Mouse (Mus musculus) limb, embryonic 11.5 days (tissue): Measurements from ENCODE around the gene Atg13. TPM values are rescaled to one million over a fixed set of nuclear protein-coding genes. Genes with fewer than 3 reads are reported as not detected.

ENCODE experiments used
- ATAC-seq: fragments of 200-750 bp; cut with Nextera tagmentation; 2 replicates; pipeline ENCODE4 v1.8.0; 2017; ENCODE audit warnings: low read depth; ENCODE audit not compliant: insufficient number of reproducible peaks, low FRiP score, low TSS enrichment
- DNase-seq: peaks from one replicate; pipeline ENCODE4 v3.0.0-alpha.2; 2015; ENCODE audit warnings: low spot score
- H3K27ac ChIP-seq: fragments of 300-500 bp; sonication (generic); replicated peaks from 2 replicates; pipeline ENCODE4 v1.5.1; 2014; ENCODE audit warnings: low read depth, mild to moderate bottlenecking, low read length
- H3K27me3 ChIP-seq: fragments of 300-500 bp; sonication (generic); 2 replicates; pipeline ENCODE4 v1.6.1; 2014; ENCODE audit warnings: mild to moderate bottlenecking, low read length, mixed read lengths; ENCODE audit not compliant: control insufficient read depth, insufficient read depth
- H3K36me3 ChIP-seq: fragments of 300-500 bp; sonication (generic); 2 replicates; pipeline ENCODE4 v1.6.1; 2014; ENCODE audit warnings: mild to moderate bottlenecking, low read length, moderate library complexity, mixed read lengths; ENCODE audit not compliant: control insufficient read depth, insufficient read depth
- H3K4me1 ChIP-seq: fragments of 300-500 bp; sonication (generic); 2 replicates; pipeline ENCODE4 v1.6.1; 2014; ENCODE audit warnings: low read length, mixed read lengths; ENCODE audit not compliant: control insufficient read depth, insufficient read depth
- H3K4me2 ChIP-seq: fragments of 300-500 bp; sonication (generic); 2 replicates; pipeline ENCODE4 v1.6.1; 2014; ENCODE audit warnings: low read depth, mild to moderate bottlenecking, moderate library complexity; ENCODE audit not compliant: severe bottlenecking
- H3K4me3 ChIP-seq: fragments of 300-500 bp; sonication (generic); 2 replicates; pipeline ENCODE4 v1.5.1; 2014; ENCODE audit warnings: low read depth, low read length
- H3K9ac ChIP-seq: fragments of 300-500 bp; sonication (generic); 2 replicates; pipeline ENCODE4 v1.6.1; 2014; ENCODE audit warnings: mild to moderate bottlenecking, low read length
- H3K9me3 ChIP-seq: fragments of 300-500 bp; sonication (generic); 2 replicates; pipeline ENCODE4 v1.6.1; 2016; ENCODE audit warnings: low read length; ENCODE audit not compliant: control insufficient read depth
- WGBS: fragments of 180-500 bp; shearing (Covaris S2); extraction: QIAGEN DNeasy Blood & Tissue Kit; methylation state at CpG from one replicate; pipeline ENCODE4 v1.1.7; 2014; 5-methylcytosine and 5-hydroxymethylcytosine counted together
- polyA plus RNA-seq: library from polyadenylated mRNA; unstranded; fragments of >200 nt; fragmentation: Nextera tagmentation; extraction: Ambion mirVana; gene quantifications from 2 replicates; pipeline ENCODE4 v1.2.1, GENCODE M21; 2014

The Atg13 gene
- polyA plus RNA-seq, 1 experiment from 2014 or later, result 31.1 TPM

GRCm38 (mm10) chr2:91636229-91636628 lies 74.1 kb downstream of the Atg13 start, which contains the start of gene F2:
F2 (minus strand) TSS chr2:91636414.
- Histone ChIP-seq H3K36me3 (no peaks in the 10 kb centered on the region), H3K4me3 (no peak within 1 kb of the TSS), H3K4me2 (no peak within 1 kb of the TSS), H3K27ac (no peak within 1 kb of the TSS), H3K9me3 (no peaks in the 10 kb centered on the region), H3K9ac (no peak within 1 kb of the TSS), H3K27me3 (no peaks in the 10 kb centered on the region), H3K4me1 (no peaks in the 10 kb centered on the region)
- WGBS, result 91% methylated on average over 8 of the region's 8 CpGs
- no peak for DNase-seq
- ATAC-seq, result no peak

- DNase-seq (no peak), ATAC-seq (no peak)
- H3K27ac ChIP-seq, result no peak overlapping the region
- H3K9ac ChIP-seq, result no peak overlapping the region
- WGBS, result 85% methylated on average over 11 of the region's 11 CpGs
- H3K4me1 ChIP-seq, result no peaks in the 10 kb centered on the region
- H3K27me3 ChIP-seq, result no peaks in the 10 kb centered on the region
- H3K4me3 ChIP-seq, result no peak overlapping the region
- no peak overlapping the region for H3K4me2 ChIP-seq
- H3K36me3 ChIP-seq, result no peaks in the 10 kb centered on the region
- no peaks in the 10 kb centered on the region for H3K9me3 ChIP-seq
Observed at GRCm38 (mm10) chr2:91635486-91635885, 74.9 kb downstream of the Atg13 start.

- WGBS, result 78% methylated on average over 9 of the region's 9 CpGs
- ATAC-seq, result no peak
- Histone ChIP-seq H3K36me3 (no peaks in the 10 kb centered on the region), H3K4me2 (no peak overlapping the region), H3K4me1 (no peaks in the 10 kb centered on the region), H3K27me3 (no peaks in the 10 kb centered on the region), H3K9ac (no peak overlapping the region), H3K9me3 (no peaks in the 10 kb centered on the region), H3K4me3 (no peak overlapping the region), H3K27ac (no peak overlapping the region)
- no peak for DNase-seq
Observed at GRCm38 (mm10) chr2:91634841-91635240, 75.5 kb downstream of the Atg13 start.

GRCm38 (mm10) chr2:91633334-91633977 lies 76.9 kb downstream of the Atg13 start:
- Histone ChIP-seq H3K27ac (no peak overlapping the region), H3K9ac (no peak overlapping the region), H3K4me1 (no peaks in the 10 kb centered on the region), H3K9me3 (no peaks in the 10 kb centered on the region), H3K4me2 (no peak overlapping the region), H3K27me3 (no peaks in the 10 kb centered on the region), H3K36me3 (no peaks in the 10 kb centered on the region), H3K4me3 (no peak overlapping the region)
- DNase-seq (no peak), ATAC-seq (no peak)
- 84% methylated on average over 12 of the region's 12 CpGs for WGBS

- Histone ChIP-seq H3K27me3 (no peaks in the 10 kb centered on the region), H3K4me1 (no peaks in the 10 kb centered on the region), H3K9me3 (no peaks in the 10 kb centered on the region), H3K4me2 (no peak overlapping the region), H3K27ac (no peak overlapping the region), H3K4me3 (no peak overlapping the region), H3K9ac (no peak overlapping the region), H3K36me3 (no peaks in the 10 kb centered on the region)
- ATAC-seq (no peak), DNase-seq (no peak)
- WGBS, result 86% methylated on average over 5 of the region's 5 CpGs
Observed at GRCm38 (mm10) chr2:91632316-91632715, 78.1 kb downstream of the Atg13 start.

- DNase-seq, result no peak
- Histone ChIP-seq H3K4me2 (no peak overlapping the region), H3K36me3 (no peaks in the 10 kb centered on the region), H3K27ac (no peak overlapping the region), H3K4me1 (no peaks in the 10 kb centered on the region), H3K9ac (no peak overlapping the region), H3K9me3 (no peaks in the 10 kb centered on the region), H3K4me3 (no peak overlapping the region), H3K27me3 (no peaks in the 10 kb centered on the region)
- WGBS, result 85% methylated on average over 5 of the region's 5 CpGs
- no peak for ATAC-seq
Observed at GRCm38 (mm10) chr2:91631826-91632225, 78.5 kb downstream of the Atg13 start.

- Histone ChIP-seq H3K4me1 (no peaks in the 10 kb centered on the region), H3K4me3 (no peak overlapping the region), H3K27ac (no peak overlapping the region), H3K27me3 (no peaks in the 10 kb centered on the region), H3K36me3 (no peaks in the 10 kb centered on the region), H3K9me3 (no peaks in the 10 kb centered on the region), H3K4me2 (no peak overlapping the region), H3K9ac (no peak overlapping the region)
- WGBS, result 92% methylated on average over 12 of the region's 12 CpGs
- DNase-seq (no peak), ATAC-seq (no peak)
Observed at GRCm38 (mm10) chr2:91630384-91630783, 80.0 kb downstream of the Atg13 start.

GRCm38 (mm10) chr2:91629682-91630081 lies 80.7 kb downstream of the Atg13 start:
- H3K4me2 ChIP-seq, result no peak overlapping the region
- H3K36me3 ChIP-seq, result no peaks in the 10 kb centered on the region
- no peak for ATAC-seq
- H3K9me3 ChIP-seq, result no peaks in the 10 kb centered on the region
- H3K9ac ChIP-seq, result no peak overlapping the region
- no peaks in the 10 kb centered on the region for H3K27me3 ChIP-seq
- DNase-seq, result no peak
- no peak overlapping the region for H3K4me3 ChIP-seq
- 83% methylated on average over 18 of the region's 18 CpGs for WGBS
- no peaks in the 10 kb centered on the region for H3K4me1 ChIP-seq
- no peak overlapping the region for H3K27ac ChIP-seq

GRCm38 (mm10) chr2:91628171-91628570 lies 82.2 kb downstream of the Atg13 start:
- H3K36me3 ChIP-seq, result no peaks in the 10 kb centered on the region
- H3K4me2 ChIP-seq, result no peak overlapping the region
- H3K9me3 ChIP-seq, result no peaks in the 10 kb centered on the region
- H3K27ac ChIP-seq, result no peak overlapping the region
- no peak for DNase-seq
- H3K4me3 ChIP-seq, result no peak overlapping the region
- no peak overlapping the region for H3K9ac ChIP-seq
- 90% methylated on average over 8 of the region's 8 CpGs for WGBS
- no peaks in the 10 kb centered on the region for H3K27me3 ChIP-seq
- ATAC-seq, result no peak
- H3K4me1 ChIP-seq, result no peaks in the 10 kb centered on the region
